Mouse (Mus musculus) lung, adult 2 months (tissue): ENCODE results near the gene Nrip1.

Experiments
- CTCF ChIP-seq: fragments of 200-500 bp; IDR thresholded peaks from 2 replicates; pipeline ENCODE4 v1.5.1; 2011; ENCODE audit warnings: mild to moderate bottlenecking, low read length, control low read depth; ENCODE audit not compliant: insufficient read depth
- POLR2A ChIP-seq: fragments of 200-500 bp; IDR thresholded peaks from 2 replicates; pipeline ENCODE4 v1.6.1; 2011; ENCODE audit warnings: low read depth, mild to moderate bottlenecking, control low read depth, low read length, borderline replicate concordance; ENCODE audit errors: extremely low read depth

GRCm38 (mm10) chr16:76365237-76365636, 8.4 kb downstream of the Nrip1 start:
- TF ChIP-seq CTCF (no peak), POLR2A (no peak)
